Mouse (Mus musculus): Measurements from ENCODE around the gene Prkcq.

DNA sequence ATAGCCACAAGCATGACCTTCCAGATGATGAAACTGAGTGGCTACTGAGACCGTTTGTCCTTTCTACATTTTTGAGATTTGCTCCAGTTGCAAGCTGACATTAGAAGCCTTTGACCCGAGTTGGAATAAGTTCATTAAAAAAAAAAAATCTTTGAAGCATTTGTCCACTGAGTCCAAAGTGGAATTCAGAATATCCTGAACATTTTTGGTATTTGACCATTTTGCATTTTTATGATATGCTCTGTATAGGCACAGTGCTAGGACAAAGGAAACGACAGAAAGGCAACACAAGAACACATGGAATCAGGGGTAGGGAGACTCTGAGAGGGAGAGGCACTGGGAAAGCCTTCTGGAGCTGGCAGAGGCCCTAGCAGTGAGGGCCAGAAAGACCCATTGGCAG, 9.2 kb upstream of the Prkcq start:
- TF ChIP-seq POLR2A (IDR thresholded peaks at IDR 0.05; ENCODE audit: low read depth, low read length) (no peak), CTCF (IDR thresholded peaks at IDR 0.05; ENCODE audit: extremely low read depth, insufficient read length, insufficient replicate concordance, low read depth, low read length) (no peak)
